Comparison of ENCODE assay signal across 10 mouse cellular contexts in the genomic region with DNA sequence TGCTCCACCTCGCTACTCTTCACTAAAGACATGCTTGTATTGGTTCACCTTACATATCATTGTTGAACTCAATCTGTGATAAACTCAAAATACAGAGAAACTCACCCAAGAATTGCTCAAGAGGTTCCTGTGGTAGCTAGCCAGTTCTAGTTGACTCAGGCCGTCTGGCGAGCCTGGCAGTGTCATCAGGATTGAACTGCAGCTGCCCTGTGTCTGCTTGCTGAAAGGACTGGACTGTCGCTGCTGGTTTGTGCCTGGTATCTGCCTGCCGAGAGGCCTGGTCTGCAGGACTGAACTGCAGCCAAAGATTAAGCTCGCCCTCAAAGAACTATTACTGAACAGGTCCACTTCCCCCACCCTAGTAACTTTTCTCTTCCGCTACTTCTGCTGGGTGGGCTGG. TPM values are rescaled to one million over a fixed set of nuclear protein-coding genes. Genes with fewer than 3 reads are reported as not detected.
A peak's percentile ranks its signal among the peaks of the same experiment; 100 is the strongest.
DNase-seq lines count a peak whose midpoint lies in the region; ATAC-seq and TF ChIP-seq lines count a peak whose summit lies in the region.
"Had no signal": no experiment of that assay in that cellular context is flagged by ENCODE, and none has a peak within 500 bp of the region (broad histone marks: within the 10 kb centered on the region; RNA-seq: fewer than 3 reads in every experiment).

No protein-coding gene starts in this region.

- H3K4me2 ChIP-seq in heart, embryonic 11.5 days = no peak overlapping the region
- H3K4me2 ChIP-seq in neural tube, embryonic 15.5 days = no peak overlapping the region

- no peaks in the 10 kb centered on the region for H3K9me3 ChIP-seq in heart, embryonic 11.5 days (replicated peaks; ENCODE audit: control insufficient read depth, low read length)
- H3K9me3 ChIP-seq in neural tube, embryonic 15.5 days (replicated peaks) = no peaks in the 10 kb centered on the region

- 46% methylated on average over 7 of the region's 7 CpGs for WGBS in heart, embryonic 11.5 days (ENCODE audit: insufficient replicate concordance)
- WGBS in lung, adult 2 months = 66% methylated on average over 7 of the region's 7 CpGs
- WGBS in neural tube, embryonic 15.5 days = 82% methylated on average over 7 of the region's 7 CpGs

- H3K27ac ChIP-seq in gastrocnemius, adult 2 months = no peak overlapping the region
- 0 out of 2 replicates have a peak overlapping the region, but pooled peaks have one; percentile 2 for H3K27ac ChIP-seq in heart, embryonic 11.5 days (ENCODE audit: low read depth, low read length)
- no peak overlapping the region for H3K27ac ChIP-seq in neural tube, embryonic 15.5 days (replicated peaks)
- H3K27ac ChIP-seq: hindbrain, postnatal 0 days had no signal

- no peak for TF ChIP-seq POLR2A in lung, adult 2 months (IDR thresholded peaks at IDR 0.05; ENCODE audit: borderline replicate concordance, extremely low read depth, low read depth, low read length)

- TF ChIP-seq CTCF in gastrocnemius, adult 2 months (IDR thresholded peaks at IDR 0.05) = no peak
- TF ChIP-seq CTCF in lung, adult 2 months (IDR thresholded peaks at IDR 0.05; ENCODE audit: insufficient read depth, low read length) = no peak

- H3K4me1 ChIP-seq in heart, embryonic 11.5 days (ENCODE audit: control insufficient read depth, insufficient read depth, low read length) = no peaks in the 10 kb centered on the region
- no peaks in the 10 kb centered on the region for H3K4me1 ChIP-seq in lung, adult 2 months (ENCODE audit: control insufficient read depth, insufficient read depth, low read length)
- no peaks in the 10 kb centered on the region for H3K4me1 ChIP-seq in neural tube, embryonic 15.5 days

- peak; percentile 37 for DNase-seq in gastrocnemius, adult 2 months
- DNase-seq in gastrocnemius, postnatal 25 days = no peak
- DNase-seq in MN1 (ENCODE audit: low spot score) = peak; percentile 12
- peak; percentile 10 for DNase-seq in lung, adult 2 months
- no peak for DNase-seq in frontal cortex, postnatal 14 days (ENCODE audit: low spot score in 2 of 2)
- DNase-seq: layer of hippocampus, postnatal 36 days had no signal

- H3K4me3 ChIP-seq in gastrocnemius, adult 2 months = no peak overlapping the region
- H3K4me3 ChIP-seq in heart, embryonic 11.5 days (ENCODE audit: low read depth, low read length) = no peak overlapping the region
- no peak overlapping the region for H3K4me3 ChIP-seq in lung, adult 2 months (replicated peaks; ENCODE audit: extremely low read depth, low read depth, low read length)
- no peak overlapping the region for H3K4me3 ChIP-seq in neural tube, embryonic 15.5 days (replicated peaks)

- H3K27me3 ChIP-seq in heart, embryonic 11.5 days (ENCODE audit: control insufficient read depth, insufficient read depth, low read length) = no peaks in the 10 kb centered on the region
- H3K27me3 ChIP-seq in neural tube, embryonic 15.5 days (replicated peaks) = no peaks in the 10 kb centered on the region

- H3K9ac ChIP-seq in heart, embryonic 11.5 days (ENCODE audit: low read depth, low read length) = no peak overlapping the region
- no peak overlapping the region for H3K9ac ChIP-seq in neural tube, embryonic 15.5 days (replicated peaks)

- no peak for ATAC-seq in heart, embryonic 11.5 days (replicated peaks; ENCODE audit: insufficient number of reproducible peaks, low FRiP score, low TSS enrichment)
- ATAC-seq in neural tube, embryonic 15.5 days (ENCODE audit: low FRiP score) = no peak
- no peak for ATAC-seq in erythroblast, adult 5-6 weeks (replicated peaks; ENCODE audit: low FRiP score, poor library complexity, severe bottlenecking)
- ATAC-seq: hindbrain, postnatal 0 days had no signal

- H3K36me3 ChIP-seq in heart, embryonic 11.5 days (ENCODE audit: control insufficient read depth, insufficient read depth, low read length) = peaks cover 11% of the 10 kb centered on the region
- H3K36me3 ChIP-seq in neural tube, embryonic 15.5 days = peaks cover 13% of the 10 kb centered on the region

- intact Hi-C loops in gastrocnemius, adult 2 months (cut with DNase I) = no loop called here

RNA-seq across cellular contexts. Expression of a gene that starts 14.0 kb away (rescaled TPM):
- total RNA-seq in gastrocnemius, adult 2 months (2021) = 10 to 100 TPM; 12.0 to 18.4 TPM
- total RNA-seq in gastrocnemius, postnatal 25 days (2021) = 10 to 100 TPM; 11.8 to 13.0 TPM
- 44.5 and 53.8 TPM in 2 replicates for polyA plus RNA-seq in heart, embryonic 11.5 days (2014; fragmentation: Nextera tagmentation; extraction: Ambion mirVana)
- polyA plus RNA-seq in lung, adult 2 months (2012; rRNA removed) = 82.3 and 87.3 TPM in 2 replicates
- polyA plus RNA-seq in neural tube, embryonic 15.5 days (2015; fragmentation: Nextera tagmentation; extraction: Ambion mirVana) = 15.9 and 20.0 TPM in 2 replicates
- total RNA-seq in erythroblast, adult 5-6 weeks (2015; ENCODE audit: low replicate concordance) = 8.2 and 22.1 TPM in 2 replicates
- 5.9 and 18.3 TPM in 2 replicates for total RNA-seq in erythroblast, adult 5-6 weeks (2017; ENCODE audit: low replicate concordance)

Comparison
In these comparisons a context has a peak if more than half of its experiments do, and no peak if none do; other contexts are left out.
1. DNase-seq: peak in gastrocnemius, adult 2 months (single experiment), MN1 (single experiment) and lung, adult 2 months (single experiment); none in gastrocnemius, postnatal 25 days (single experiment) and frontal cortex, postnatal 14 days (0 of 2).